Mouse (Mus musculus): ENCODE data around the gene Krt18.
"Not testable (repeated sequence)": the region's sequence is repeated elsewhere in the genome, so short reads cannot be mapped to it uniquely, and the experiment has no call there.

The Krt18 gene

GRCm38 (mm10) chr15:102028040-102028439 lies at the start of gene Krt18:
Gene Krt18, plus strand, starts transcription at chr15:102028180.
- no peak for DNase-seq

GRCm38 (mm10) chr15:101980849-101981248 lies 47.1 kb upstream of the Krt18 start:
- no peak for DNase-seq

DNA sequence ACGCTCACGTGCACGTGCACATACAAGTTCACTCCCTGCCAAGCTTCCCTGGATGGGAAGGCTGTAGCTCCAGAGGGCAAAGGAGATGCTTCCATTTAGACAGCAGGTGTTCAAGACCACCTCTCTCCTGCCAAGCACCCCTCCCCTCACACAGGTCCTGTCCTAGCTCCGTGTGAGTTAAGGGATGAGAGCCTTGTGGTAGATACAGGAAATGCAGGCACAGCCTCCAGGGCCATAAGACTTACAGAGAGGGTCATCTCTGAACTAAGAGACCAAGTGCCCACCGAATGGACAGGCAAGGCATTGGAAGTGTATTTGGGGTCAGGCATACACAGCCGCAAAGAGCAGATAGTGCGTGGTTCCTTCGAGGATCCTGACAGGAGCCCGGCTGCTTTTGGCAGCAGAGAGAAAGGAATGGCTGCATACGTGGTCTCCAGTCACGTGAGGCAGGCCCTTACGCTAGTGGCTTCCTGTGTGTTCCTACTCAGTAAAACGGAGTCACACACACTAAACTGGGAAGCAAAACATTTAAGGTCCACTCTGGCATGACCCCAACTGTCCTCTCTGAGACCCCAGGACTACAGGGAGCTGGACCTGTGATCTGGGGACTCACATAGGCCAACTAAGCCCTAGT lies 44.5 kb upstream of the Krt18 start:
- DNase-seq, result peak in 1 of 2 experiments; percentile 32

GRCm38 (mm10) chr15:101983949-101984601 lies 43.9 kb upstream of the Krt18 start:
- peak; percentile 96 to 98 for DNase-seq

- DNase-seq, result no peak
Measured at GRCm38 (mm10) chr15:101984746-101985145, 43.2 kb upstream of the Krt18 start.

GRCm38 (mm10) chr15:101988119-101988518 lies 39.9 kb upstream of the Krt18 start:
- peak; percentile 92 to 94 for DNase-seq

GRCm38 (mm10) chr15:101988714-101989113 lies 39.3 kb upstream of the Krt18 start:
- DNase-seq, result no peak

GRCm38 (mm10) chr15:101990946-101991345 lies 37.0 kb upstream of the Krt18 start:
- DNase-seq, result no peak

- DNase-seq, result no peak
Measured at GRCm38 (mm10) chr15:101994365-101994764, 33.6 kb upstream of the Krt18 start.

GRCm38 (mm10) chr15:101995484-101996236 lies 32.3 kb upstream of the Krt18 start:
- no peak for DNase-seq

DNA sequence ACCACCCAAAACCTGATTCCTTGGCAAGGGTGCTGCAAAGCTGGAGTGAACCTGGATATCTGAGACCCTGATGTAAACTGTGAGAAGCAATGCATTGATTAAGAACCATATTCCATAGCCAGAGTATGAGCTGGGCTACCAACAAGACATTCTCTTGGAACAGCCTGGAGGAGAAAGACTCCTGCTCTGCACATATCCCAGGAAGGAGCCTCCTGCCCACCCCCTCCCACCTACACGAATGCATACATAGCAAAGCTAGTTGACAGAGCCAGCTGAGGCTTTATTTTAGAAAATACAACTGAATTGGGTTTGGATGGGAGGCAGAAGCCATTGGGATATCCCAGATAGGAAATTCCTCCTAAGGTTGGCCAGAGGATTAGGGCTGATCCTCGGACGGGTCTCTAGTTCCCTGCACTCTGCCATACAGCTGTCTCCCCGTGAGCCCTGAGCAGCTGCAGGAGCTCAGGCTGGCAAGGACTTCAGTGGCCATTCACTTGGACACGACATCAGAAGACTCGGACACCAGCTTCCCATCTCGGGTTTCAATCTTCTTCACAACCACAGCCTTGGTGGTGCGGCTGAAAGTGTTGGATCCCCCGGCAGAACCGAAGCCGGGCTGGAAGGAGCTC lies 31.4 kb upstream of the Krt18 start:
- not testable (repeated sequence) for DNase-seq

DNA sequence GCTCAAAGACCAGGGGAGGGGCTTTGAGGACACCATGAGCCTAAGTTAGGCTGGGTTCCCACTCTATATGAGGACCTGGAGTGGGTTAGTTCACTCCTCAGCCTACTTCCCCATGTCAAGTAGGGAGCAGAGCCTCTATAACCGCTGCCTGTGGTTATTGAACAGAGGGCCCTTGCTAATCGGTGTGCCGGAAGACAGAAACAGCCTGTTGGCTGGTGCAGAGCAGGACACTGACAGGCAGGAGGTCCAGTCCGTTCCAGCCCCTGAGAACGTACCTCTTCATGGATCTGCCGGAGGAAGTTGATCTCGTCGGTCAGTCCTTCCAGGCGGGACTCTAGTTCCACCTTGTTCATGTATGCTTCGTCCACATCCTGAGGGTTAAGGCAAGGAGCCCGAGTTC lies 28.8 kb upstream of the Krt18 start:
- no peak for DNase-seq

GRCm38 (mm10) chr15:101999676-102000335 lies 28.2 kb upstream of the Krt18 start:
- DNase-seq, result no peak

DNA sequence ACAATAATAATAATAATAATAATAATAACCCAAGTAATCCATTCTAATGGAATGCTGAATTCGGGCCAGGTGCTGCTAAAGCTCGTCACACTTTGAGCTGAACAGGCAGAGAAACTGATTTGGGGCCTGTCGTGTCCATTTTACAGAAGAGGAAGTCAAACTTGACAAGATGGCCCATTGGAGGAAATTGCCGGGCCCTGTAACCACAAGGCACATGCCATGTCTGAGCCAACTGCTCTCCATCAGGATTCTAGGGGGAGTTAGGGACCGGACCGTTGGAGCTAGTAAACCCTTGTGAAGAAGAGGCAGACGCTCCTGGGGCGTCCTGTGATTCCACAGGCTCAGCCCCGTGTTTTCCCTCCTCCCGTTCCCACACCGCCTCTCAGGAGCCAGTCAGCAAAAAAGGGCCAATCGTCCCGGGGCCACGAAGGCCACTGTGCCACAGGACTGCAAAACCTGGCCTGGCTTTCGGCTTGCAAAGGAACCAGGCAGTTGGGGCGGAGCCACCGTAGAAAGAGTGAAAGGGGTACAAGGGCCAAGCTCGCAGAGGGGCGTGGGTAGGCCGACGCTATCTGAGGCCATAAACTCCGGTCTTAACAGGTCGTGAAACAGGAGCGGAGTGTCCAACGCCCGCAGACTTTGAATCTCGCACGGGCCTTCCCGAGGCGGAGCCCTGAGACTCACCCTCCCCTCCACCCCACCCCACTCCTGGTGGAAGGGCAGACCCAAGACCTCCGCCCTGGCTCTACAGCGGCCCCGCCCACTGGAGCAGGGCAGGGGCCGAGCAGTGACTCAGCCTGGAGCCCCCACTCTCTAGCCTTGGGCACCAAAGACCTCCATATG lies 25.1 kb upstream of the Krt18 start:
- peak; percentile 22 to 39 for DNase-seq

DNA sequence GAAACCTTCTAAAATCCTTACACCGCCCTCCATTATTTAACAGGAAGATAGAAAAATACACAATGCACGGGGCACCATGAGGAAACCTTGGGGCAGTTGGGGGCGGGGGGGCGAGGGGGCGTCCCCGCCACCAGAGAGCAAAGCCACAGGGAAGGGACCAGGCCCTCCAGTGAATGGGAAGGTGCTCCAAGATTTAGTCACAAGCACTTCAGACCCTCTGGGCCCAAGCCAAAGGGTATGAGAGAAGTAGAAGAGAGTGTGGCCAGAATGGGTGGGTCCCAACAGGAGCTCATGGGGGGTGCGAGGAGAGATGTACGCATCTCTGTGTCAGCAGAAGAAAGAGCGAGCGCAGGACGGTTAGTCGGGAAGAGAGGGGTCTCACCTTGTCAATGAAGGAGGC lies 24.5 kb upstream of the Krt18 start:
- DNase-seq, result no peak

DNA sequence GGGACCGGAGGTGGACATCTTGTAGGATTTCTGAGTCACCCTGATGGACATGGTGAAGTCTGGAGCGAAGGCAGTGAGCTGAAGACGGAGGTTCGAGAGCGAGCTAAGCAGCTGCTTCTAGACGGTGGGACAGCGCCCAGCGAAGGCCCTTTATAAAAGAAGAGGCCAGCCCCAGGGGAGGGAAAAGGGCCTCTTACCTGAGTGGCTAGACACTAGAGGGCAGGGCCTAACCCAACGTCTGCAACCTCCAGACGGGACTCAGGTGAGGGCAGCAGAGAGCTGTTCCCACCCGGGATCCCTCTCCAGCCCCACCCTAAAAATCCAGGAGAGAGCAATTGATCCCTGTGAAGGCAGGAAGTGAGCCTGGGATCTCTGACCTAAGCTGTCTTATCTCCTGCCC lies 23.8 kb upstream of the Krt18 start, which contains the start of gene Krt8:
TSS of gene Krt8 (minus strand) at position 294 of the 400 bp plus-strand sequence.
- no peak for DNase-seq

DNA sequence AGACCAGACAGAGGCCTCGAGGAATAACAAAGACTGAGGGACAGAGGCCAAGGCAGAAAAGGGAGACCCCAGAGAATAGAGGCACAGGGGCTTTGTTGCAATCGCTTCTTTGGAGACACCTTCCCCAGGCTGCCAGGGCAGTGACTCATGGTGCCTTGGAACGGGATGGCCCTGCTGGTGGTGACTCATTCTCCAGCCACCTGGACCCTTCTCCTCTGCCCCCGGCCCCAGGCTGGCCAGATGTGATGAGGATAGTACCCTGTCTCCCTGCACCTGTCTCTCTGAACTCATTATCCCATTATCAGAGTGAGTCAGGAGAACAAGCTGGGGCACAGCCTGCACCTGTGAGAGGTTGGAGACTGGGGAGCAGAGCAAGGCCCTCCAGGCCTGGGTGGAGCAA lies 22.7 kb upstream of the Krt18 start:
- DNase-seq, result no peak

DNA sequence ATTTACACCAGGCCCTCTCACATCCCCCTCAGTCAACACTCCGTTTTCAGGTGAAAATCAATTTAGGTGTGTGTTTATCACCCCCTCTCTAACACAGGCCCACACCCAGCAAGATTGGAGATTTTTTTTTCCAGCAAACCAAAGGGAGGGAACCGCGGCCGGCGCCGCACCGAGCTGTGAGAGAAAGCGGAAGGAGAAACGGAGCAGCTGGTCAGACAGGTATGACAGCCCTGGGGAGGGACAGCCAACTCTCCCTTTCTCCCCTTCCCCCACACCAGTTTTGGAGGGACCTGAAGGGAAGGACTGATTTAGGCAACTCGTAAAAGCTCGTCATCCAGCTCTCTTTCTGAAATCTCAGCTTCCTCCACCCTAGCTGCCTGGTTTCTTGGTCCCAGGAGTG lies 21.7 kb upstream of the Krt18 start:
- no peak for DNase-seq

DNA sequence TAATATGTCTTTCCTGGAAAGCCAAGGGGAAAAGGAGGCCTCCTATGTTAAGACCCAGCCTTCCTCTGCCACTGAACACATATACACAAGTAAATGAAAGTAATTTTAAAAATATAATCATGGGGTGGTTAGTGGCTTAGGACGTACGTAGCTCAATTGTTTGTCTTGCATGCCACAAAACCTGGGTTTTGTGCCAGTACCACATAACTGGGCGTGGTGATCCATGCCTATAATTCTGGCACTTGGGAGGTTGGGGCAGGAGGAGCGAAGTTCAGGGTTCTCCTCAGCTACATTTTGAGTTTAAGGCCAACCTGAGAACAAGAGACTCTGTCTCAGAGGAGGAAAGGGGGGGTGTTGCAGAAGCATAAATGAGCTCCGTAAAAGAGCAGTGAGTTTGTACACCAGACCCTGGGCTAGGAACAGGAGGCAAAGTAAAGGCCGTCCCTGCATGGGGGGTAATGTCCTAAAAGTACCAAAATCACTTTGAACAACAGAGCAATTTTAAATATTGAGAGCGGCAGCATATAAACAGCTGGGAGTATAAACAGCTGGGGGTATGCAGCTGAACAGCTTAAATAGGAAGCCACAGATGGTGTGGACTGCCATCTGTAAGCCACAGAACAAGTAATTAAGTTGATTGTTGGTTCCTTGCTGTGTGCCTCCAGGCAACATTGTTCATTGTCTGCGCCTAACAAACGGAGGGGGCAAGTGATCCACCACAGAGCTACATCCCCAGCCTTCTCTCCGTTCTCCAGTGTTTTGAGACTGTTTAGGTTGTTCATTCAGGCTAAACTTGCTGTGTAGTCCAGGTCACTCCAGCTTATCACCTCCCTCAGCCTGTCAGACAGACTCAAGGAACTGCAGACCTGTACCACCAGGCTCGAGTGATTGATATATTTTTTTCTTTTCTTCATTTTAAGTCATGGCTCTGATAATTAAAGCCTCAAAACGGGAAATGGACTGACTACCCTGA lies 20.6 kb upstream of the Krt18 start:
- no peak for DNase-seq

GRCm38 (mm10) chr15:102010569-102011245 lies 17.3 kb upstream of the Krt18 start:
- no peak for DNase-seq

Measured in cerebellum, postnatal 14 days (tissue).